Mouse (Mus musculus) spleen, adult 18-20 months (tissue): Measurements from ENCODE around the gene Shisa9.
A peak's percentile ranks its signal among the peaks of the same experiment; 100 is the strongest.
"Not testable (repeated sequence)": the region's sequence is repeated elsewhere in the genome, so short reads cannot be mapped to it uniquely, and the experiment has no call there.

Experiments
- DNase-seq, 2 experiments: peaks; one replicate each; pipeline ENCODE4 v3.0.0; 2022; ENCODE audit warnings: mixed read lengths in 2 of 2

The Shisa9 gene

DNA sequence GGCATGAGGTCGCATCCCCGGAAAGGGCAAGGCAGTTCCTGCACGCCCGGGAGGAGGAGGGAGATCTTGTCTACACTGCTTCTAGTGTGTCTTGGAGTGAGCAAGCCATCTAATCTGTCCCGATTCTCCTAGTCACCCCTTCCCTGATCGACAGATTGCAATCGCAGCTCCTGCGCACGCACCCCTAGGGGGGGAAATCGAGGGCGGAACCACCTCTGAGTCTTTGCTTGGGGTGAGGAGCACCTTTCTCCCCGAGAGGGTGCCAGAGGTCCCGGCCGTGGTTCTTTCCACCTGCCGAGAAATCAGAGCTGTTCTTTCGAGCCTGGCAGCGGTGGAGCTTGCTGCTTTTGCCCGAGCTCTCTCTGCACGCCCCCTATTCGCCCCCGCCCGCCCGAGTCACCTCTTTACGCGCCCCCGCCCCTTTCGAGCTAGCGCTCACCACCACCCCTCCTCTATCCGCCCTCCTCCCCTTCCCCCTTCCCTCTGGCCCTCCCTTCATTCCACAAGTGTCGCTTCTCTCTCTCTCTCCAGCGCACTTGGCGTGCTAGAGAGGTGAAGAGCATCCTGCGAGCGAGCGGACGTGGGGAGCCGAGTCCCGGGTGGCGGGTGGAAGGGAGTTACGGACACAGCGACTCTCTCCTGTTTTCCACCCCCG is at the start of gene Shisa9:
Shisa9 (plus strand) TSS at position 498 of the 655 bp plus-strand sequence.
- DNase-seq: no peak

DNA sequence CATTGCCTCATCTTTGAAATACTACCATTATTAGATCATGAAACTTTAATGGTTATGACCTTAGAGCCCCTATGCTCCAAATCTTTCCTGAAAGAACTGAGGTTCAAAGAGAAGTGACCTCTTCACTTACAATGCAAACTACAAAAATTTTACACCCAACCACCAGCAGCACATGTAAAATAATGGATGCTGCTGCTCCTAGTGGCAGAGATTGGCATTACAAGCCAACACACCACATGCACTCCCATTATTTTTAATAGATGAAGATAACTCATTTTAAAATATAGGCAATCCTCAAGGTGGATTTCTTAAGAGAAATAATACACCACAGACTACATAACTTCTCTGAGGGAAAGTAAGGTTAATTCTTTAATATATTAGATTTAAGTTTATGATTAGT is 43.4 kb upstream of the Shisa9 start:
- DNase-seq: peak in 1 of 2 experiments; percentile 57

DNA sequence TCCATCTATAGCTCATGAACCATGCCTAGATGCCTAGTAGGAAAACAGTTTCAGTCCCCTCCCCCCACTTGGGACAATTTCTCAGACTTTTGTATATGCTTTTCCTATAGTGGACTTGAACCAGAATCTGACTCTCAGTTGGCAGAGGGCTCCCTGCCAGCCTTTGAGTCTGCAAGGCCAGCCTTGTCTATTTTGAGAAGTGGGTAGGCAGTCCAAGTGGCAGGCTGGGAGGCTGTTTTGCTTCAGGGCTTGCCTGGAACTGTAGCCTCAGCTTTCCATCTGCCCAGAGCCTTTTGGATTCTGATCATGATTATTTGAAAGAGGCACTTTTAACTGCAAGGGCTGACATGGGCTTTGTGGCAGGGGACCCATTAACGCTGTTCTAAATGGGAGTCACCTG is 23.2 kb upstream of the Shisa9 start:
- DNase-seq: no peak

DNA sequence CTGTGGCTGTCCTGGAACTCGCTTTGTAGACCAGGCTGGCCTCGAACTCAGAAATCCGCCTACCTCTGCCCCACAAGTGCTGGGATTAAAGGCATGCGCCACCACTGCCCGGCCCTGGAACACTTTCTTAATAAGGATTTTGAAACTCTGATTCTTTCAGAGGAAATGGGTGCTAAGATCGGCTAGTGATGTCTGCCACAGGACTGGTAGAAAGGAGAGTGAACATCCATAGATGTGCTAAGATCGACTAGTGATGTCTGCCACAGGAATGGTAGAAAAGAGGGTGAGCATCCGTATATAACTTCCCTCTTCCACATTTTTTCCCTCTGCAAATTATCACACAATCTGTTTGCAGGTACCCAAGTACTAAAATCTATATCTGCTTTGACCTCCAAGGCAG is 17.9 kb upstream of the Shisa9 start:
- no peak for DNase-seq

DNA sequence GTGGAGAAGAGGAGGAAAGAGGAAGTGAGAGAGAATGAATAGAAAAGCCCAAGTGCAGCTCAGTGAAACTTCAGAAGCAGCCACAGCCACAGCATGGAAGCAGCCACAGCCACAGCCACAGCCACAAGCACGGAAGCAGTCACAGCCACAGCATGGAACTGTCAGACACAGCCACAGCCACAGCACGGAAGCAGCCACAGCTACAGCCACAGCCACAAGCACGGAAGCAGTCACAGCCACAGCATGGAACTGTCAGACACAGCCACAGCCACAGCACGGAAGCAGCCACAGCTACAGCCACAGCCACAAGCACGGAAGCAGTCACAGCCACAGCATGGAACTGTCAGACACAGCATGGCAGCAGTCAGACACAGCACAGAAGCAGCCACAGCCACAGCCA is 17.1 kb upstream of the Shisa9 start:
- not testable (repeated sequence) for DNase-seq

DNA sequence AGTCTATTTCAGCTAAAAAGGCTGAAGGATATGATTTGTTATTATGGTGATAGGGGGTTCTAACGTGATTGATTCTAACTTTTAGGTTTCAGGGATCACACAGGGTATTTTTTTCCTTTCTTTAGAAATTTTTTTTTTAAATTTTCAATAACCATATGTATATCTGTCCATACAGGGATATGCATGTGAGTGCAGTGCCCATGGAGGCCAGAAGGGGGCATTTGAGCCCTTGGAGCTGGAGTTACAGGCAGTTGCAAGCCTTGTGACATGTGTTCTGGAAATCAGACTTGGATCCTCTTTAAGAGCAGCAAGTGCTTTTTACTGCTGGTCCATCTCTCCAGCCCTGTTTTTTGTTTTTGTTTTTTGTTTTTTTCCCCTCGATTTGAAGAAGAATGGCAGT is 16.3 kb upstream of the Shisa9 start:
- no peak for DNase-seq

DNA sequence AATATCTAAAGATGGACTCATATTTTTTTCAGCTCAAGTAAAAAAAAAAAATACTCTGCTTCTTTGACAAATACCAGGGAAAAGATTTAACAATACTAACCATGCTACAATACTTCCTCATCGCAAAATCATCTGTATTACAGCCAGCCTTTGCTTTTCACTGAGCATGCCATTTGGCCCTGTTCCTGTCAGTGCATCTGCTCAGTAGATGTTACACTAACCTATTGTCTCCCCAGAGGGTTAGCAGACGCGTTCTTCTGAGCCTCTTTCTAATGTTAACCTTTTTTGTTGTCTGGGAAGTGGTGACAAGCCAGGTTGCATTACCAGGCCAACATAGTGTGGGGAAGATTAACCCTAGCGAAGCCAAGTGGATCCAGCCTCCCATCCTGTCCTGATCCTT is 10.2 kb upstream of the Shisa9 start:
- no peak for DNase-seq

DNA sequence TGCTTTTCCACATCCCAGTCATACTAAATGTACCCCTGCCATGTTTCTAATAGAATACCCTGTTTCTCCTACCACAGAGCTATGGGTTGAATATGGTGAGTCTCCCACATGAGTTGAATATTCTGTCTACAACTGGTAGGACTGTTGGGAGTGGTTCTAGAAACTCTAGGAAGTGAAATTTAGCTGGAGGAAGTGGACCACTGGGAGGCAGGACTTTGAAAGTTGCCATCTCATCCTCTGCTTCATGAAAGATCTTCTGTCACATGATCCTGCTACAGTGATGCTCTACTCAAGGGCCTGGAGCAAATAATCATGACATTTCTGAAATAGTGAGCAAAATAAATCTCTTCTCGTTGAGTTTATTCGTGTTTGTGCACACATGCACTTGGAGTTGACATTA is 7.2 kb upstream of the Shisa9 start:
- DNase-seq: no peak

DNA sequence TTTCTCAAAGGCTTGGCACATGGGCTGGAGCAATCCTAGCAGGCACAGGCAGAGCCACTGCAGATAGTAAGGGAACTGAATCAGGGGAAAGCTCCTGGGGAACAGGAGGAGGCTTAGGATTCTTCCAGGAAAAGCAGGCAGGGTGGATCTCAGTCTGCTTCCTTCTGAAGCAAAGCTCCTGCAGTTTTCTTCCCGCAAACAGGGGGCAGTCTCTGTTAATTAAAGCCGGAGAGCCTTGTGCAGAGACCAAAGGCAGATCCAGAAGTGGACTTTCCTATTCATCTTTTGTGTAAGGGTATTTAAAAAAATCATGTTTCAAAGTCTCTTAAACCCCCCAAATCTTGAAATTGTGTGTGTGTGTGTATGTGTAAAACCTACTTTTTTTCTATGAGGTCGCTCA is 3.1 kb upstream of the Shisa9 start:
- DNase-seq: no peak

DNA sequence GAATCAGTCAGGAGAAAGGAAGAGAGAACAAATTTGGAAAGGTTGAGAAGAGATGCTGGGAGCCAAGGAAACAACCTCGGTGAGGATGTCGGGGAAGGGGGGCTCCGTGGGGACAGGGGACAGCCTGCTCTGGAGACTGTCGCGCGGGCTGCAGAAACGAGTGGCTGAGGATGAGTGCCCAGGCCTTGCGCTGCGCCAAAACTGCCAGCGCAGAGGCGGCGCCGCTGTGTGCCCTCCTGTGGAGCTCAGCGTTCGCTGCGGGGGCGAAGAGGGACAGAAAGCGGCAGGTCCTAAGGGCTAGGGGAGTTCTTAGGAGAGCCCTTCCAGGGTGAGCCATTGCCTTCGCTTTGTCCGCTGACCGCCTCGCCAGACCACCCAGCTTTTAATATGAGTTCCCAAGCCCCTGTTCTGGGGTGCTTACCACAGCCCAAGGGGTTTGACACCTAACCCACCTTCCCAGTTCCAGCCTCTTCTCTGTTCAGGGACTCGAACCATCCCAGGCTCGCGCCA is 752 bp upstream of the Shisa9 start:
- no peak for DNase-seq

DNA sequence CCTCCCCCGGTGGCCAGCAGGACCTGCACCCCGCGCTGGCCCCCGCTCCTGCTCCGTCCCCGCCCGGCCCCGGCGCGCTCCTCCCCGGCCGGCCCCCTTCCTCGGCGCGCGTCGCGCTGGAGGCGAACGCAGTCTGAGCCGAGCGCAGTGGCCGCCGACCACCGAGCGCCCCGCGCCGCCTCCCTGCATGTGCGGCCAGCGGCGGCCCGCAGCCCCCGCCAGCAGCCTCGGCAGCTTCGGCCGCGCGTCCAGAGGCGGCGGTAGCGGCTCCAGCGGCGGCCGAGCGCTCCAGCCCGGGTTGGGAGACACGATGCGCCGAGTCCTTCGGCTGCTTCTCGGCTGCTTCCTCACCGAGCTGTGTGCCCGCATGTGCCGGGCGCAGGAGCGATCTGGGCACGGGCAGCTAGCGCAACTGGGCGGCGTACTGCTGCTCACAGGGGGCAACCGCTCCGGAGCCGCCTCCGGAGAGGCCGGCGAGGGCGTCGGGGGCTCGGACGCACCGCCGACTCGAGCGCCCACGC is 418 bp downstream of the Shisa9 start:
- DNase-seq: no peak

DNA sequence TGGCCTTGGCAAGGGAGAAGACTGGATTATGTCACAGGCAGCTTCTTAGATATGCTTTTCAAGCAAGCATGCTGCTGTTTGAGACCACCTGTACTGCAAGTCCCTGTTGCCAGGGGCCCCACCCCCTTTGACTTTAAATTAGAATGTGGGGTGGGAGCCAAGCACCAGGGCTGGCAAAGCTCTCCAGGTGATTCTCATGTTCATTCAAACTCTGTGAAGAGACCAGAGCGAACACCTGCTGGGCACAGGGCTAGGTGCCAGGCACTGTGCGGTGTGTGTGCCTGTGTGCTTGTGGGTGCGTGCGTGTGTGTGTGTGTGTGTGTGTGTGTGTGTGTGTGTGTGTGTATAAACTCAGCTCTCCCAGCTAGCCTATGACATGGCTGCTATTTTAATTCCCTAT is 3.1 kb downstream of the Shisa9 start:
- no peak for DNase-seq

DNA sequence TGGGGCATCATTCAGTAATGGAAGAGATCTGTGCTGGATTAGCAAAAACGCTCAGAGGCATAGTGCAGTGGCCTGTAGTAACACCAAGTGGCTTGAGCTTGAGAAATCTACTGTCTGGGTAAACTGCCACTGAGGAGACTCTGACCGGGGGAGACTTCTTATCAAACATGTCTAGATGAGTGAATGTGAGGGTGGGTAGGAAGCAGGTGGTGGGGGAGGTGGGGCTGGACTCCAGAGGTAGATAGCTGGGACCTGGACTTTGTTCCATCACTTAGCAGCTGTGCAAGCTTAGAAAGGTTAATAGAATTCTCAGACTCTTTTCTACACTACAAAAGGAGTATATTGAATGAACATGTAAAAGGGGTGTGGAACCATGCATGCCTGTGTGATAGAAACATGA is 21.3 kb downstream of the Shisa9 start:
- no peak for DNase-seq

DNA sequence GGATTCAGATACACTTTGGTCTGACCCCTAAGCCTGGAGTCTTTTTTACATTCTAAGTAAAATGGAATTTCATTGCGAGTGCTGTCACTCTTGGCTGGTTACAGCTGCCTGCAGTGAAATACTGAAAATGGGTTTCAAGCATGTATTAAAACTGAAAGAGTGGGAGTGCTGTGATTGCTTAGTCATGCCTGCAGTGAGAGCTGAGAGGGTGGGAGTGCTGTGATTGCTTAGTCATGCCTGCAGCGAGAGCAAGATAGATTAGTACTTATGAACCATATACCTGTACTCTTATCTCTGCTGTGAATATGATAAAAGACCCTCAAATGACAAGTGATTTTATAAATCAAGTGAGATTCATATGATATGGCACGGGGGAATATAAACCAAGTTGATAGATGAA is 26.2 kb downstream of the Shisa9 start:
- no peak for DNase-seq

DNA sequence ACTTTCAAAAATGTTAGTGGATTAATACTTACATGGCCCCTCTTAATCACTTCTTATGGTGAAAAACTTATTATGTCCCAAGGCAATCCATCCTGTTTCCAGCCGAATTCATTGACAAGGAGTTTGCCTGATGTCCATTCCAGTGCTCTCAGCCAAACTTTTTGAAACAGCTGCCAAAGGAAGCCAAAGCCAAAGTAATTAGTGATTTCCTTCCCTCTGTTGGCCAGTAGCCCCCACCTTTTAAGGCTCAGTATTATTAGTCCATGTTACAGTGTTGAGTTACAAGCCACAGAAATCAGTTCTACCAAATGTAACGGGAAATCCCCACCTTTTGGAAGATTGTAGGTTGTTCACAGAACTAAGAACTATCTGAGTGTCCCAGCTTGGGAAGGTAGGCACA is 28.8 kb downstream of the Shisa9 start:
- no peak for DNase-seq

DNA sequence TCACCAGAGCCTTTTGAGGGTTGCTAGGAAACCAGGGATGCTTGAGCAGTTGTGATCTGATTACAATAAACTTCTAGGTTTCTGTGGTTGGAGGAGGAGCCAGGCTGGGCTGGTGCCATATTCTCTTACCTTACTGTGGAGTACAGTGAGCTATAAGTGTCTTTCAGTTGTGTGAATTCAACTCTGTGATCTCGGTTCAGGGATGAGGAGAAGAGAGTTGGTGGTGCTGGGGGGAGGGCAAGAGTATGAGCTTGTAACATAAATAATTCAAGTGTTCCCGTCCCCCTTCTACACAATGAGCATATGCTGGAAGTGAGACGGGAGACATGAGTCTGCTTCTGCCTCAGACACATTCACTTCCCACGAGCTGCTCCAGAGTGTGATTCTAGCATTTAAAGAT is 30.6 kb downstream of the Shisa9 start:
- DNase-seq: no peak

DNA sequence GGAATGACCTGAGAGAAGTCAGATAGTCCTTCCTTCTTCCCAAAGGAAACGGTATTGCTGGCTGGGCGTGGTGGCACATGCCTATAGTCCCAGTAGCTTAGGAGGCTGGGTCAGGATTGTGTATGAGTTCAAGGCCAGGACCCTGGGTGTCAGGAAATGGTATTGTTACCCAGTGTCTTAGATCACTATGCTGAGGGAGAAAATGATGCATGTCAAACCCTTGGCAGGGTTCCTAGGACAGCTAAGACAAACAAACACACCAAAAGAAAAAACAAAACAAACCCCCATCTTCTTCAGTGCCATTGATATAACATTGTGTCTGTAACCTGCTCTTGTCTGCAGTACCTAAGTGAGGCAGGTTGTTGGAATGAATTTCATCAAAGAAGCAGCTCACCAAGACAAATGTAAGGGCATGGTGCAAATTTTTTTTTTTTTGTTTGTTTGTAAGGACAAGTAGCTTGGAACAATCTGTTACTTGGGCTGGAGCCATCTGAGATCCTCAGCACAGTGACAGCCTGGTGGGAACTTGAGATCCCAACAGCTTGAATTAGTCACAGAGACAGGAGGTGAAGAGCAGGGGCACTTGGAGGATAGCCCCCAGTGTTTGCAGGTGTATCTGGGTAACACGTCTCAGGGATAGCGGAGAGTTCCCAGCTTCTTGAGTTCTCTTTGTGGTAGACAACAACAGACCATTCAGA is 34.2 kb downstream of the Shisa9 start:
- DNase-seq: no peak

DNA sequence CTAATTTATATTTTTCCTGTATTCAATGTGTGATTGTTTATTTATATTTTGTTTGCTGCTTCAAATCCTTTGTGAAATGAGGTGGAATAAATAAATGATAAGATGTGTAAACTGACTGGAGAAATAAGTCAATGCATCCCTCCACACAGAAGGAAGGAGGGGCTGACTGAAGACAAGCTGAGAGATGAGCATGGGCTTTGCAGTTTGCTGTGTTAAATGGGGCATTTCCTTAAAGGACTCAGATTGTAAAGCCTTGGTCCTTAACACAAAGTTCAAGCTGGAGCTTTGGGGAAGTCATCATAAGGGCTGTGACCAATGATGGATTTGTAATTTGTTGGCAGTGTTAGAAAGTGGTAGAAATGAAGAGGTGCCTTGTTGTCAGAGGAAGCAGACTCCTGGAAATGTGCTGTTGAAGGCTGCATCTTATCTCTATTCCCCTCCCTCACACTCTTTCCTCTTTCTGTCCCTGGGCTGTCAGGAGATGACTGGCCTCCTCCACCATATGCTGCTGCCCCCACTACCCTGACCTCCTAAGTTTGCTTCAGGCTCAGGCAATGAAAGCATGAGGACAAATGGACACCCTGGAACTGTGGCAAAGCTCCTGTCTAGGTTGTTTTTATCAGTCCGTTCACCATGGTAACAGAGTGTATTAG is 36.3 kb downstream of the Shisa9 start:
- DNase-seq: no peak

DNA sequence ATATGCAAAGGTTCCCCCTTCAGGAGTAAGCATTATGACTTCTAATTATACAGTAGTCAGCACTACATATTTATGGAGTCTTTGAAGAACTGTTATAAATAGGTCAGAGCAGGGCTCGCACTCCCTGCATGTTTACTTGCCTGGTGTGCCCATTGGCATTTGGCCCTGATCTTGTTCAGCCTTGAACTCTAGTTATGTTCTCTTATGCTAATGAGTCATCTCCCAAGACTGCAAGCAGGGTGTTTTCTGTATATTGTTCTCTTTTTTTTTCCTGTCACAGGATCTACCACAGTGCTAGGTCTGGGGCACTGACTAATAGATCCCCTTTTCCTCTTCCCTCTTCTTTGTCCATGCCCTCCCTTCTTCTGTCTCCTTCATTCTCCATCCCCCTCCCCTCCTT is 48.5 kb downstream of the Shisa9 start:
- no peak for DNase-seq

DNA sequence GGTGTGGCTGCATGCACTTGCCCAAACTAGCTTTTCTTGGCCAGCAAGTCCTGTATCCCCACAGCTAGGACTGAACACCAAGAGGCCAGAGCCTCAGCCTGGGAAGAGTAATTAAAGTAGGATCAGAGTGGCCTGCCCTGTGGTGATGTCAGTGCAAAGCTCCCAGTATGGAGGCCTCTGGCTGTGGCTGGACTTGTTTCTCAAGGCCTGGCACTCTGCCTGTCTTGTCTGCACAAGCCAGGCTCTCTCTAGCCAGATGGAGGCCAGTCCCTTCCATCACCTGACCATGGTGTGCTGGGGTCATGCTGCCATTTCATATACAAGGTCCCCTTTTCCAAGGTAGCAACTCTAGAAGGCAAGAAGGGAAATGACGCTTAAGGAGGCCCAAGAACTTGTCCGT is 51.0 kb downstream of the Shisa9 start:
- DNase-seq: no peak

DNA sequence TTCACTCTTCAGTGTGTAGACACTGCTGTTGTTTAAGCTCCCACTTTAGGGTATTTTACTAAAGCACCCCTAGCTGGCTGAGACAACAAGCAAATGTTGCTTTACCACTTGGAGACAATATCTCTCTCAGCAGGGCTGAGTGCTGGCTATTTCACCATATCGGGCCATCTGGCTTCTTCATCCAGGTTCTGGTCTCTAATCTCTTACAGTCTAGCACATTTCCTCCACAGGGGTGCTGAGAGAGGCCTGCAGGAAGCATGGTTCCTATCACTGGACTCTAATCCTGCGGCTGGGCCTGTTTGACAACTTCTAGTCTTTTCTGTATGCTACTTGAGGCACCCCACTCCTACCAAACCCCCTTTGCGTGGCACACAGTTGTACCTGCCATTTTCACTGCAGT is 51.7 kb downstream of the Shisa9 start:
- no peak for DNase-seq

DNA sequence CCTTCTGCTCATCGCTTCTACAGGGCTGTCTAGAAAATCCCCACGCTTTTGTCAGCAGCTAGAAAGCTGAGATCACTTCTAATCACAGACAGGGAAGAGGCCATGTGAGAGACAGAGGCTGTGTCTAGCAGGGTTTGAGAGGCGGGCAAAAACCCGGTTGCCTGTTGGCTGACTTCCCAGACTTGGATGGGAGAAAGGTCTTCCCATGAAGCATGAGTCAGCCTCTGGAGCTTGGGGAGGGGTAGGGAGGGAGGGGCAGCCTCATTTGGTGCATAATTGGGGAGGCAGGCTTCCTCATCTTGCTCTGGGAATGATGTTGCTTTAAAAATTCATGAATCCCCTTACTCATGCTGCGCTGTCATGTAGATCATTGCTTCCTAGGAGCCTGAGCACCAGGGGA is 57.0 kb downstream of the Shisa9 start:
- no peak for DNase-seq

DNA sequence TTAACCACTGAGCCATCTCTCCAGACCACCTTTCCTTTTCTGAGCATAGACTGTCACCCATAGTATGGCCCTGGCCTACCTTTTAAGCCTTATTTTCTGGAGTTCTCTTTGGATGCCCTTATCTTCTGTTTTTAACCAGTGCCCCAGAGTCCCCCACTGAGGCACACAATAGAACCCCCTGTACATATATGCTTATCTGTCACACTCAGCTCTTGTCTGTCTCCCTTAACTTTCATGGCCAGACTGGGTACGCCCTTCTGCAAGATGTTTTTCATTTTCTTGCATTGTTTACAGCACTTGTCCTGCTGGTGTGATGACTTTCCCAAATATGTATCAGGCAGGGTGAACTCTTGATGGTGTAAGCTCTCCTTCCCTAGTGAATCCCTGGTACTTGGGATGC is 68.1 kb downstream of the Shisa9 start:
- no peak for DNase-seq

DNA sequence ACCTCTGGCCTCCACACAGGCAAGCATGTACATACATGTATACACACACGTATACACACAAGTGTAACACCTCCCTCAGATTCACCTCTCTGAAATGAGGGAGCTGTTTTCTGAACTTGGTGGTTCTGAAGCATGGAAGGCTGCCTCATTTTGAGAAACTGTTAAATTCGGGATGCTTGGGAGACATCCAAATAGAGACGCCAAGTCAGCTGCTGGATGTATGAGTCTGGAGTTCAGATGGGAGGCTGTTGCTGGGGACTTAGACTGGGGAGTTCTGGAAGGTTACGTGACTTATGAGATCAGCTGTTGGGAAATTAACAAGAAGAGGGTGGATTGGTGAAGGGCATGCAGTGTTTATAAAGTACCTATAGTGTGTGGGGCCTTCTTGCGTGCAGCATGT is 88.7 kb downstream of the Shisa9 start:
- DNase-seq: no peak
